Mouse (Mus musculus): Measurements from ENCODE around the gene Crb2.

Crb2 gene

DNA sequence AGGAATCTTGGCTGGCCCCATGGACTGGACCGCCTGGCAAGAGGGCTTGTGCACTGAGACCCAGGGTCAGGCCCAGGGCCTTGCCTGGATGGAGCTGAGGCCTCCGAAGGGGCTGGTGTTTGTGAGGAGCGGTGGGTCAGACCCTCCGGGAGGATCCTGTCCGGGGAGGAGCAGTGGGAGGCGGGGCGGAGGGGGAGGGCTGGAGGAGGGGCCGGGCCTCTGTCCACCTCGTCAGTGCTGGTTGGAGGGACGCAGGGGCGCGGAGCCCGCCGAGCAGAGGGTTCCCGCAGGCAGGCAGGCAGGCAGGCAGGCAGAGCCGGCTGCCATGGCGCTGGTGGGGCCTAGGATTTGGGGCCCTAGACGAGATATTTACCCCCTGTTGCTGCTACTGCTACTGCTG is at the start of gene Crb2:
Crb2 (plus strand) TSS at position 234 of the 400 bp plus-strand sequence.
- no peak for DNase-seq (ENCODE audit: low spot score)

DNA sequence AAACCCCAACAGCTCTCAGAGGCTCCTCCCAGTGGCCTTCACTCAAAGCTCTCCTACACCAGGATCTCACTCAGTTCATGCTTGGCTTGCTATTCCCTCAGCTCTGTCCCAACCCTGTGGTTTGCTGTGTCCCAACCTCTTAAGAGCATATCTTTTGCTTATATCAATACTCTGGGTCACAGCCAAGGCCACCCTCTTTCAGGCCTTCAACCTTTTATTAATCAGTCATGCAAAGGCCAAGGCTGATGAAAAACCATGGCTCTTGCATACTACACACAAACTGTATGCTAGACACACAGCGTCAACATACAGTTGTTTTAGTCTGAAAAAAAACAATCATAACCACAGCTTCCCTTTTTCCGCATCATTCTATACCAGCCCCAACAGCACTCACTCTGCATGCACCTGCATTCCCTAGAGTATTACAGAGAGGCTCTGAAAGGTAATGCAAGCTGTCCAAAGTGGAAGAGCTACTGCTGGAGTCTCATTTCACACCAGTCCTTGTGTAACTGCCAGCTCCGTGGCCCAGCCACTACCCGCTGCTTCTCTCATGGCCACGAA is 44.7 kb upstream of the Crb2 start:
- no peak for DNase-seq (ENCODE audit: low spot score)

DNA sequence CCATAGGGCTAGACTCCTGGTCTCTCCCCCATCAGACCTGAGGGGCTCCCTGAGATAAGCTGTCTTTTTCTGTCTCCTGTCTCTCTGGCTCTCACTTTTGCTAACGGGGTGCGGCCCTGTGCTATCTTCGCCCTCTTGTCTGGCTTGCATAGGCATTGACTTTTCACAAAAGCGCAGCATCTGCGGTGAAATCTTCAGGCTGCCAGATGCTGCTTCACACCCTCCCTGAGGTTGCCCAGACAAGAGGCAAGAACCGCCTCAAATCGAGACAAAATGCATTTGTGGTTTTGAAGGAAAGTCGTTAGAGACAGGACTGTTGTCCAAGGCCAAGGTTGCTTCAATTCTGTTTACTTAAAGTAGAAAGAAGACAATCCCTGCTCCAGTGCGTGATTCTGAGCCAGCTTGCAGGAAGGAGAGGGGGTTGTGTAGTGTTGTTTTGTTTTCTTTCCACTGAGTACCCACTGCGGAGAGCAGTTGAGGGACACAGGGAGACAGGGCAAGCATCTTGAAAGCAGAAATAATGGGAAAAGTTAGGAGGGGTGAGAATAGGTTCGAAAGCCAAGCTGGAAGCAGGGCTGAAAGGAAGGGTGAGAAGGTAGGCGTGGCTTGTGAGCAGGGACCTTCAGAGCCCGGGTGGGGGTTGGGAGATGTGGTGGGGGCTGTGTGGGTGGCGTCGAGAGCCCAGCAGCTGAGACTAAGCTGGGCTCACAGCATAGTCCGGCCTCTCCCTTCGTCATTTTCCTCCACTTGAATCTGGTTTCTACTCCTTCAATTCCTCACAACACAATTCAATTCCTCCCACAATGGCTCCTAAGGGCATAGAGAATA is 40.9 kb upstream of the Crb2 start:
- DNase-seq (ENCODE audit: low spot score): peak; percentile 20

DNA sequence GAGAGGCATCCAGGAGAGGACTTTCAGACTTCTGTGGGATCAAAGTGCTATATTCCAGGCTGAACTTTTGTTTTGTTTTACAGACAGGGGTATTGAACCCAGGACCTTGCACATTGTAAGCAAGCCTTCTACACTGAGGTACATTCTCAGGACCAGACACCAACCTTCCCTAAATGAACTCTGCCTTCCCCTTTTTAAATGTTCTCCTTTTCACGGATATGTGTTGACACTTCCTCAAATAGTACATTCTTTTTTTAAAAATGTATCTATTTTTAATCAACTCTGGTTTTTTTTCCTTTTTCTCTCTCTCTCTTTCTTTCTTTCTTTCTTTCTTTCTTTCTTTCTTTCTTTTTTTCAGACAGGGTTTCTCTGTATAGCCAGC is 40.3 kb upstream of the Crb2 start:
- DNase-seq (ENCODE audit: low spot score): no peak

DNA sequence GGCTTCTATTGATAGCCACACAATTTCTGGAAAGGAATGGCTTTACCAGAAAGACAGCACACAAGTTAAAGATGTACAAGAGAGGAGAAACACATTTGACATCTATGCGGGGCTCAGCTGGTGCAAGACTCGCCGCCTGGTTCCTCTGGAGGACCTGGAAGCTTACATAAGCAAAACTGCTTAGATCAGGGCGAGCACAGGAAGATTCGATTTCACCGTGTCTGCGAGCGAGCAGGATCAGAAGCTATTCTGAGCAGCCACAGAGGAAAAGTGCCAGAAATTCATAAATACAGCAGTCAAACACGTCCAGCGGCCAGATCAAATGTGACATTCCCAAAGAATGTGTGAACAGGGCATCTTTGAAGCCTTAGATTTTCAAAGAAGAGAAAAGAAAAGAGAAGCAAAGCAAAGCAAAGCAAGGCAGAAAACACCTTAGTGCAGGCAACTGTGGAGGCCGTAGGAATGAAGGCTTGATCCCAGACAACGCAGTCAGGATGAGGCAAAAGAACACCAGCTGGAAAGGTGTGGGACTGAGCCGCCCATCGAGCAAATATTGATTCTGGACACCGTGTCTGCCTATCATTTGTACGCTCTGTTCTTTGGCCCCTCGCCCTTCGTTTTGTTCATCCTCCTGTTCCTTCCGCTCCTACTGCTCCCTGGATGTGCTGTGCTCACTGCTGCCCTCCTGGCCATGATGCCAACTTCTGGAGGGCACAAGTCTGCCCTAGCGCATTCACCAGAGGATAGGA is 34.1 kb upstream of the Crb2 start:
- no peak for DNase-seq (ENCODE audit: low spot score)

DNA sequence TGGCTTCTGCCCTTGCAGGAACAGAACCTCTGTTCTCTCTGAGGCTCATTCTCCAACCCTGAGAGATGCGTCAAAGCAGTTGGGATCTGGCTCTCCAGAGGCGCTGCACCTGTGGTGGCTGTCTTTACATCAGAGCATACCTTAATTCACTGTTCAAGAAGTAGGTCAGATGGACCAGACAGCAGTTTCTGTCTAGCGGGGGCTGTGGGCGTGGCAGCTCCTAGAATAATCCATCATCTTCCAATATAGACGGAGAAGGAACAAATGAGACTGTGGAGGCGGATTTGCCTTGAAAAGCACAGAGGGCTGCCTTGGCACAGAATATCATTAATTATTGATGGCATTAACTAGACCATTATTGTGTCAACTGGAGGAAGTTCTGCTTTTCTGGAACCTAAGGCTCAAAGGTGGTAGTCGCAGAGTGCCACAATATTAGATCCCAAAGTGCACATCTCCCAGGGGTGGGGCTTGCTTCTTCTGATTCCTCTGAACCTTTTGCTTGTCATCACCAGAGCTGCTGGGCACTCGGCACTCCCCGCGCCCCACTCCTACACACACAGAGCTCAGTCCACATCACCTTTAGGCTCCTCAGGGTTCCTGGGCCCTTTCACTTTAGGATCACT is 31.2 kb upstream of the Crb2 start:
- DNase-seq (ENCODE audit: low spot score): no peak

DNA sequence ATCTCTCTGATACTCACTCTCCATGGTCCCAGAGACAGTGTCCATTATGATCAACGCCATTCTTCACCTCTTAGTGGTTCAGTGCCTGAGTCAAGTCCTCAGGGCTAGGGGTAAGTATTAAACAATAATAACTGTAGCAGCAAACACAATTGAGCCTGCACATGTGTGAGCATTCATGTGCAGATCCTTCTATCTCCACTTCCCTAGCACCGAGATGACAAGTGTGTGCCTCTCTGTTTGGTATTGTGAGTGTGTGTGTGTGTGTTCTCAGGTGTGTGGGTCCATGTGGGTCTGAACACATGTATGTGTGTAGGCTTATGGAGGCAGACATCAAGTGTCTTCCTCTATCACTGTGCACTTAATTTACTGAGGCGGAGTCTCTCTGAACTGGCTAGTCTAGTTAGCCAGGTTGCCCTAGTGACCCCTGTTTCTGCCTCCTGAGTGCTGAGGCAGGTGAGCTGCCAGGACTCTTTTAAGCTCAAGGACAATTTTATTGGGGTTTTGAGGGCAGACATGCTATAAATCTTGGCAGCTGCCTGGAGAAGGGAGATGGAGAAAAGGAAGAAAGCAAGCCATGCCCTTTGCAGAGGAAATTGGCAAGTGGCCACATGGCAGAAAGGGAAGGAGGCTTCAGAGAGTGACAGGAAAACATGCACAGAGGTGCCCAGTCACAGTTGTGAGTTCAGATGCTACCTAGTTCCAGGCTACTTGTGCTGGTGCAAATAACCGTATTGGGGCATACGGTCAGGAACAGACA is 29.6 kb upstream of the Crb2 start:
- DNase-seq (ENCODE audit: low spot score): no peak

DNA sequence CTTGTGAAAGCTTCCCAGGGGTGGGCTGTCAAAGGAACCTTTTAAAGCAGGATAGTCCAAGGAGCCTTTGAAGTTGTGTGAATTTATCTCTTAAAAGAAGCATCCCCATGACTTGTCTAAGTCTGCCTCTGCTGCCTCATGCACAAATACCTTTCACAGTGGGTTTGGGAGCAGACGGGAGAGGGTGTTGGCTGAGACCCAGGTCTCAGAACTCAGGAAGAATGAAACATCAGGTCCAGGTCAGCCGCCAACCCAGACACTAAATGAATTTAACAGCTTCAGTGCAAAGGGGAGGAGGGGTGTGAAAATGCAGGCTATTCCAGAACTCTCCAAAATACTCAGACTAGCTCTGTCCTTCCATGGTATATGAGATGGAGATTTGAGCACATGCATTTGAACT is 28.1 kb upstream of the Crb2 start:
- no peak for DNase-seq (ENCODE audit: low spot score)

DNA sequence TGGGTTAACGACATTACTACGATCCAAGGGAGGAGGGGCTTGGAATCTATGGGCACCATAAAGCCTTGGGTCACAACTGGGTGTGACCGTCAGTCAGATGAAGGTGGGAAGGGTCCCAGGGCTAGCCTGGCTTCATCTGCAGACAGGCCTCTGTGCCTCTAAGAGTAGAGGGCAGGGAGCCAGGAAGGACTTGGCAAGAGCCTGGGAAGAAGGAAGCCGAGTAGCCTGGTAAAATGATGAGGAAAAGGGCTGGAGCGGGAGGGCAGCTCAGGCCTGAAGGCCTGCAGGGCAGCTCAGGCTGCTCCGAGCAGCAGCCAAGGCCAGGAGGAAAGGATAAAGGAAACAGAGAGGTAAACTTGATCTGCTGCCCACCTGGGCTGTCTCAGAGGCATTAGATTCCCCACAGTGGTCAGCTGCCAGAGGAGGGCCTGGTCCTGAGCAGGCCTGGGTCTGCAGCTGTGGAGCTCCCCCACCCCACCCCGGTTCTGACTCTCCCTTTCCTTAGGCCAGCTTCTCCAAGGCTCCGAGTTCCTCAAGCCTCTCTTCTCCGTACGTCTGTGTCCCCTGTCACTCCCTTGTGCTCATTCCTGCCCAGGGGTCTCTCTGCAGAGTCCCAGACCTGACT is 27.5 kb upstream of the Crb2 start:
- no peak for DNase-seq (ENCODE audit: low spot score)

DNA sequence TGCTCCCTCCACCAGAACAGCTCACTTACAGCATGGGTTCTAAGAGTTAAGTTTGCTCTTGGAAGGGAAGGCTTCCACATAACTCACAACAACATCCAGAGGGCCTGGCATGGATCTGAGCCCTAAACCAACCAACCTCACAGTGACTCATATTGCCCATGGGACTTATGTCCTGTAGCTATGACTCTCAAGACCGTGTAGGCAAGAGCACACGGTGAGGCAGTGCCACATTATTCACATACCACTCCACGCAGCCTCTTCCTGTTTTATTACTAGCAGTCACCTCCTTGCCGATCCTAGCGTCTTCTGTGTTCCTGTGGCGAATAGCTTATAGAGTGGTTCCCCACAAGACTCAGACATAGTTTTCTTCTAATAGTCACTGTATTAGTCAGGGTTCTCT is 26.7 kb upstream of the Crb2 start:
- DNase-seq (ENCODE audit: low spot score): no peak

DNA sequence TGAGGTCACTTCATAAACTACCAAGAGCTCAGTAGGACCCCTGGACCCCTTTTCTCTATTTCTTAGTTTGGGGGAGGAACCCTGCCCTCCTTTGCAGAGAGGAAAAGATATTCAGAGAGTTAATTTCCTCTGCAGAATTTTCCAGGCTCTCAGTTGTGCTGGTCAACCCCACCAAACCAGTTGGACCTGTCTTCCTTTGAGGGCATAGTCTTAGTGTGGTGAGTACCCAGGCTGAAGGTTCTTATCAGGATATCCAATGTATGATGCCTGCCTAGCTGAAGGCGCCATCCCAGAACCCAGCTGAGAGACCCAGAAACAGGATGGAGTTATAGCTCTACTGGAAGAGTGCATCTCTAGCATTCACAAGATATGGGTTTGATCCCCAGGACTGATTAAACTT is 24.9 kb upstream of the Crb2 start:
- no peak for DNase-seq (ENCODE audit: low spot score)

DNA sequence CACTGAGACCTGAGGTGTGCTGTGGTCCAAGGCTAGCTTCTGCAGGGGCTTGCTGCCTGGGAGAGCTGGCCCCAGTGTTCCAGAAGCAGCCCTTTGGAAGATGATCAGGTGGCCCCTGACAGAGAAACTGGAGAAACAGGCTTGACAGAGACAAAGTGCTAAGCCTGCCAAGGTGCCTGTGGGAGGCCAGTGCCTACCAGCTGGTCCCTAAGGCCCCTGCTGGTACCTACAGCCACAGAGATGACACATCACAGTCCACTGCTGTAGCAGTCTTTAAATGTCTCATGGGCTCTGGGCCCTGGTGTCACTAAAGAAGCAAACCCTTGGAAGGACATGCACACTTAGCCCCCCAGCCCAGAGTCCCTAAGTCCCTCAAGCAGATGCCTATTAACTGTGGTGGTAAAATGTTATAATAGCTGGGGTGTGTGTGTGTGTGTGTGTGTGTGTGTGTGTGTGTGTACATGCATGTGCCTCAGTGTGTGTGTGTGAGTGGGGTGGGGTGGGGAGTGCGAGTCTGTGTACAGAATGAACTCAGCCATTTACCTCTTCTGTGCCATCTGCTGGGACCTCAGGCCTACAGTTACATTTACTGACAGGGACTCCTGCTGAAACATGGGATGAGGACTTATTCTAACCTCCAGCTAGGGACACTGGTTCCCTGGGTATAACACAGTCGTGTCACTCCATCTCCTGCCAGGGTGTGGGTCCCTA is 19.7 kb upstream of the Crb2 start:
- DNase-seq (ENCODE audit: low spot score): no peak

DNA sequence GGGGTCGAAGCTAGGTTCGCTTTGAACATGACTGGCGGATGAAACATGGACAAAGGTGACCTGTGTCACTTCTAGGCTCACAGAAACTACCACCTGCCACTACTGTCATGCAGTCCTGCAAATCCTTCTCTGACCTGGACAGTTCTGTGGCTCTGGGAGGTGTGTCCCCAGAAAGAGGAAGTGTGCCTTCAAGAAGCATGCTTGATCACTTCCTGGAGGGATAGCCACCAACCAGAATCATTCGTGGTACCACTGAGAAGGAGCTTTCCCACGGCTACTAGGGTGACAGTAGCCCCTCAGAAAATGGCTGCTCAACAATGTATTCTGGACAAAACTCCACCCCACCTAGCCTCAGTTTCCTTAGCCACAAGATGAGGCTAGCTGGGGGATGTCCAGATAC is 19.0 kb upstream of the Crb2 start:
- DNase-seq (ENCODE audit: low spot score): no peak

DNA sequence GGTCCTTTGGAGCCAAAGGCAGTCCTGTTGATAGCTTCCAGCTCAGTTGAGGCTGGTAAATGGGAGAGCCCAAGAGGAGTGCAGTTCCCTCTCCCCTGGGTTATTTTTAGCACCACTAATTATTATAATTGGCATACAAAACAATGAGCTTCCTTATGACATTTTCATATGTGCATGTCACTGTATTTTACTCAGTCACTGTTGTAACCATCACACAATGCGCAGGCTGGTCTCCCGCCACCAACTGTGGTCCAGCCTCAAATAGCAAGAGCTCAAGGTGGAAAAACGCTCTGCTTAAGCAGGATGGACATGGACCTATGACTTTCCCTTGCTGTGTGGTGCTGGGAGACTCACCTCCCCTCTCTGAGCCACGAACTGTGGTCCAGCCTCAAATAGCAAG is 18.3 kb upstream of the Crb2 start:
- no peak for DNase-seq (ENCODE audit: low spot score)

DNA sequence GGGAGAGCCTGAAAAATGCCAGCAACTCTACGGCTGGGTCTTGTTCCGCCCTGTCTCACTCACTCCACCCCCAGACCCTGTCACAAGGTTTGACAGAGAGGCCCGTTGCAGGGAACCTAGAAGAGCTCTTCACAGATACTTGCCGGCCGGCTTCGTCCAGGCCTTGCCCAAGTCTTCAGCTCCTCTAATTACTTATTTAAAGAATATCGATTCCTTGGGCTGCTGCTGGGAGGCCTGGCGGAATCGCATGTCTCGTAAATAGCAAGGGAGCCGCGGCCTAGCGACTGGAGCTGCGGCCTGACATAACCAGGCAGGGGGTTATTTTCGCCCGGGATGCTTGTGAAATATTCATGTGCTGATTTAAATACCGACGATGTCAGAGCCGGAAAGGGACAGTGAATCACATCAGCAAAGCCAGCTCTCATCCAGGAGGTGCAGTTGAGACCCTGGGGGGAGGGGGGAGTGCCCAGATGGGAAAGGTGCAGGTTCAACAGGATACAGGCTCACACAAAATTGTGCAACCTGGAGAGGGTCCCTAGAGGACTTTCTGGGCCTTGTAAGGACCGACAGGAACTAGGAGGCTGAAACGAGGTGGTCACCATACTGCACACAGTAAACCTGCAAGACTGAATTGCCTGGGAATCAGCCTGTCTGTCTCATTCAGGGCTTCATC is 17.6 kb upstream of the Crb2 start:
- peak; percentile 39 for DNase-seq (ENCODE audit: low spot score)

DNA sequence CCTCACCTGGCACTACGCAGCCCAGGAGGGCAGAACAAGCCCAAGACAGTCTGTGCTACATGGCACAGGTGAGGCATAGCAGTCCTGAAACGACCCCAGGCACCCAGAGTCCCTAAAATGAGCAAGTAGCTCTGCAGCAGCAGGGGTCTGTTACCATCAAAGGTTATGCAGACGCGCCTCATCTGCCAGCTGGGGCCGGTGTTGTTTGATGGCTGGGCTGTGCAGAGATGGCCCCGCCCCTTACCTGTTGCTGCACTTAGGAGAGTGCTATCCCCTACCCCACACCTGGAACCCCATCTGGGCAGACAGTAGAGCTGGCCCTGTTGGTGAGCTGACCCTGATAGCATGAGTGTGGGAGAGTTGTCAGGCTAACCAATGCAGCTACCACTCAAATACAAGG is 15.4 kb upstream of the Crb2 start:
- no peak for DNase-seq (ENCODE audit: low spot score)

DNA sequence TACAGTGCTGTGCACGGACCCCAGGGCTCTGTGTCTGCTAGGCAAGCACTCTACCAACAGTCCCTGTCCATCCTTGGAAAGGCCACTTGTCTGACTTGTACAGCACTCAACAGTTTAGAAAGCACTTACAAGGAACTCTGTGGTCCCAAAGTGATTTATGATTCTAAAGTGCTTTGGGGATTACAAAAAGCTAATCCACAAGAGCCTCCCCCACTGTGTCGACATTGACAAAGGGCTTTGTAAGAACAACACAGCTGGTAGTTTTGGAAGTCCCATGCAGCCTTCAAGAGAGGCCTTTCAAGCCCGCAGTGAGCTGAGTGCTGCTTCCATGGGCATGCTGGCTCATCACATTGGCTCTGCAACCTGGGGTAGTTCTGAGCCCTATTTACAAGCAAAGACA is 12.4 kb upstream of the Crb2 start:
- DNase-seq (ENCODE audit: low spot score): no peak

DNA sequence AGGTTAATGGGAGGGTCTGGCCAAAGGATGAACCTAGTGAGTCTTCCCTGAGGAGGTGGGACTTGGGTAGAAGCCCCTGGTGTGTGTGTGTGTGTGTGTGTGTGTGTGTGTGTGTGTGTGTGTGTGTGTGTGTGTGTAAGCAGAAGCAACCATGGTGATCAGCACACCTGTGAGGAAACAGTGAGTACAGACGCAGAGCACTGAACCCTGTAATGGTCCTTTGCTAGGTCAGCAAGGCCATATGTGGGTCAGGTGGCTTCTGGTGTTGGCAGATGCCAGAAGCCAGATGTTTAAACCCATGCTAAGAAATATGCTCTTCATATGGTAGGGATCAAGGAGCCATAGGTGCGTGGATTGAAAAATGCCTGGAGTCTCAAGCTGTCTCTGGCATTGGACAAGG is 11.5 kb upstream of the Crb2 start:
- no peak for DNase-seq (ENCODE audit: low spot score)

DNA sequence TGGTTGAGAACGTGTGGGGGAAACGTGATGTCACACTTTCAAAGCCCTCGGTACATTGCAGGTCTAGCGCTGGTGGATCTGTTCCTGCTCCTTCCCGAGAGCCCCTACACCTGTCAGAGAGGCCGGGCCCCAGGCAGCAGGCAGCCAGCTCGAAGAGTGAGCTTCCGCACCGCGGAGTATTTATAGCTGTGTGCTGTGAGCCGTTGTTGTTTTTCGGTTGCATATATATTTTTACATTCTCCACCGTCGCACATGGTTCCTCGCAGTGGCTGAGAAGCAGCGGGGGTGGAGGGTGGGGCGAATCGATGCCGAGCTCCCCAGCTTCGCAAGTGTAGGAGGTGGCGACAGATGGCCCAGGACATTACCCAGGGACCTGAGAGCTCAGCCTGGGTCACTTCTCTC is 11.0 kb upstream of the Crb2 start:
- peak; percentile 36 for DNase-seq (ENCODE audit: low spot score)

DNA sequence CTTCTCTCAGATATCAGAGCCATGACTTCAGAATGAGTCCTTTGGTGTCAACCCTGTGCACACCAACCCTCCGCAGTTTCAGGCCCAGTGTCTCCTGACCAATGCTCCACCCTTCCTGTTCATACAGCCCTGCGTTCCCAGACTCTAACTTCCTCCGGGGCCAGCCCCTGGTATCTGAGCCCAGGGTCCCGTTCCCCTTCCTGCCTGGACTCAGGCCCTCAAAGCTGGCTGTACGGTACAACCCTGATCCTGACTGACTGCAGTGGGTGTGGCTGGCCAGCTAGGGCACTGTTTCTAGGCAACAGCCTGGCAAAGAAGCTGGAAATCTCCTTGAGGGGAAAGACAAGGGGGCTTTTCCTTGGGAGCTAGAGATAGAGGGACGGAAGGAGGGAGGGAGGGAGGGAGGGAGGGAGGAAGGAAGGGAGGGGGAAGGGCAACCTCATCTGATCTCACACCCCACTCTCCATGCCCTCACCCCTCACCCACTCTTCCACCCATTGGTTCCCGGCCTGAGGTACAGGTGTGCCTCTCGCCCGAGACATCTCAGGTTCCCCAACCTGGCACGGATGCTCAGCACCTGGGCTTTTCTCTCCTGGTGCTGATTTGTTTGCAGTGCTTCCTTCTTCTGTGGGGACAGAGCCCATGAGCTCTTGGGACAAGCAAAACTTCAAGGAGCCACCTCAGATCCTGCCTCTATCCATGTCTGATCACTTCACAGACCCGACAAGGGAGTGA is 9.9 kb upstream of the Crb2 start:
- DNase-seq (ENCODE audit: low spot score): no peak

All from lung, postnatal 25 days (tissue).